Mouse (Mus musculus) liver, adult 2 months (tissue): ENCODE results near the gene Appl1. TPM values are rescaled to one million over a fixed set of nuclear protein-coding genes. Genes with fewer than 3 reads are reported as not detected.

Source experiments
- DNase-seq: peaks from one replicate; pipeline ENCODE4 v3.0.0-alpha.2; 2011; ENCODE audit warnings: low read depth, low spot score; ENCODE audit errors: extremely low read depth
- H3K27ac ChIP-seq: fragments of 200-500 bp; replicated peaks from 2 replicates; pipeline ENCODE4 v1.5.1; 2012; ENCODE audit warnings: low read depth, mild to moderate bottlenecking, control low read depth, inconsistent platforms, low read length; ENCODE audit not compliant: insufficient read depth
- H3K27me3 ChIP-seq: fragments of 200-500 bp; 2 replicates; pipeline ENCODE4 v1.6.1; 2012; ENCODE audit warnings: mild to moderate bottlenecking, moderate library complexity, low read length, inconsistent platforms; ENCODE audit not compliant: control insufficient read depth, insufficient read depth
- H3K36me3 ChIP-seq: fragments of 200-500 bp; 2 replicates; pipeline ENCODE4 v1.6.1; 2012; ENCODE audit warnings: low read length, inconsistent platforms; ENCODE audit not compliant: control insufficient read depth, insufficient read depth
- H3K4me1 ChIP-seq: fragments of 200-500 bp; 2 replicates; pipeline ENCODE4 v1.6.1; 2011; ENCODE audit warnings: low read length; ENCODE audit not compliant: control insufficient read depth, insufficient read depth
- H3K4me3 ChIP-seq: fragments of 200-500 bp; 2 replicates; pipeline ENCODE4 v1.5.1; 2011; ENCODE audit warnings: low read depth, mild to moderate bottlenecking, control low read depth, low read length, moderate library complexity; ENCODE audit not compliant: insufficient read depth
- H3K79me2 ChIP-seq: fragments of 200-500 bp; 2 replicates; pipeline ENCODE4 v1.6.1; 2012; ENCODE audit warnings: inconsistent platforms, mild to moderate bottlenecking, low read length, moderate library complexity; ENCODE audit not compliant: control insufficient read depth, insufficient read depth
- H3K9ac ChIP-seq: fragments of 200-500 bp; 2 replicates; pipeline ENCODE4 v1.6.1; 2012; ENCODE audit warnings: low read depth, mild to moderate bottlenecking, control low read depth, inconsistent platforms, low read length
- CTCF ChIP-seq: fragments of 200-500 bp; IDR thresholded peaks from 2 replicates; pipeline ENCODE4 v1.5.1; 2011; ENCODE audit warnings: low read depth, low read length, control low read depth
- POLR2A ChIP-seq: fragments of 200-500 bp; IDR thresholded peaks from 2 replicates; pipeline ENCODE4 v1.6.1; 2011; ENCODE audit warnings: low read length, control low read depth; ENCODE audit not compliant: insufficient read depth; ENCODE audit errors: extremely low read depth
- WGBS: fragments of 180-500 bp; shearing (Covaris S2); methylation state at CpG from one replicate; pipeline ENCODE4 v1.1.7; 2018; 5-methylcytosine and 5-hydroxymethylcytosine counted together
- polyA plus RNA-seq: library from polyadenylated mRNA; depleted of rRNA; stranded (reverse); fragments of >200 nt; gene quantifications from 2 replicates; pipeline ENCODE4 v1.2.3, GENCODE M21; 2012; rRNA removed
- total RNA-seq: library from RNA; depleted of rRNA; stranded (reverse); fragments of >200 nt; gene quantifications from 2 replicates; pipeline ENCODE4 v1.2.3, GENCODE M21; 2014; rRNA removed

Gene Appl1
- total and polyA plus RNA-seq, 2 experiments = 1.5 to 9.7 TPM

DNA sequence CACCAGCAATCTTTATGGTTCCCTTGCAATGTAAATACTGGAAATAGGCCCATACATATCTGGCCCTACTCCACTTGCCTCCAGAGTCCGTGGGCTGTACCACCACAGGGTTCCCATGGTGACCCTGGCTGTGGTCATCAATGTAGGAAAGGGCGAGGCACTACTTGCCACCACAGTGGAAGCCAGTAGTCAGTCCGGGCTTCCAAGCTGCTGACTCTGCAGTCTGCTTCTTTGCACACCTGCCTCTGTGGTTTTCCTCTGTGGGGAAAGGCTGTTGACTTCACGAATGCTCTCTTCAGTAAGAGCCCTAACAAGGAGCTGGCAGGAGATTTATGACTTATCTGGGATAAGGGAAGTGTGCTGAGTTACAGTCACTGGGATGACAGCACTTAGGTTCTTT is 92.3 kb downstream of the Appl1 start:
- no peaks in the 10 kb centered on the region for H3K4me1 ChIP-seq
- H3K27me3 ChIP-seq = no peaks in the 10 kb centered on the region
- H3K79me2 ChIP-seq = no peaks in the 10 kb centered on the region
- DNase-seq = no peak
- TF ChIP-seq POLR2A (no peak), CTCF (no peak)
- H3K36me3 ChIP-seq = no peaks in the 10 kb centered on the region
- whole genome bisulfite sequencing = 78% methylated on average over 4 of the region's 4 CpGs
- H3K4me3 ChIP-seq = no peak overlapping the region
- no peak overlapping the region for H3K27ac ChIP-seq
- no peak overlapping the region for H3K9ac ChIP-seq

Other genes with a start within 250 kb of the Appl1 start
- 0.09 TPM in 1 of 2 replicates, not detected in the other for gene Asb14, start 76.7 kb downstream of the Appl1 start, total RNA-seq
- not detected in 2 replicates for gene Asb14, start 76.7 kb downstream of the Appl1 start, polyA plus RNA-seq
- not detected in 2 replicates for gene Hesx1, start 23.2 kb upstream of the Appl1 start, total RNA-seq
- not detected in 2 replicates for gene Hesx1, start 23.2 kb upstream of the Appl1 start, polyA plus RNA-seq
- 0.54 and 0.55 TPM in 2 replicates for gene Il17rd, start 67.7 kb upstream of the Appl1 start, total RNA-seq
- 0.12 and 0.16 TPM in 2 replicates for gene Il17rd, start 67.7 kb upstream of the Appl1 start, polyA plus RNA-seq
- gene Arhgef3, start 143.7 kb upstream of the Appl1 start, total RNA-seq = 17.2 and 19.3 TPM in 2 replicates
- gene Arhgef3, start 143.7 kb upstream of the Appl1 start, polyA plus RNA-seq = 6.4 and 6.7 TPM in 2 replicates